Comparison of ENCODE assay signal across 29 mouse cellular contexts in the genomic region with DNA sequence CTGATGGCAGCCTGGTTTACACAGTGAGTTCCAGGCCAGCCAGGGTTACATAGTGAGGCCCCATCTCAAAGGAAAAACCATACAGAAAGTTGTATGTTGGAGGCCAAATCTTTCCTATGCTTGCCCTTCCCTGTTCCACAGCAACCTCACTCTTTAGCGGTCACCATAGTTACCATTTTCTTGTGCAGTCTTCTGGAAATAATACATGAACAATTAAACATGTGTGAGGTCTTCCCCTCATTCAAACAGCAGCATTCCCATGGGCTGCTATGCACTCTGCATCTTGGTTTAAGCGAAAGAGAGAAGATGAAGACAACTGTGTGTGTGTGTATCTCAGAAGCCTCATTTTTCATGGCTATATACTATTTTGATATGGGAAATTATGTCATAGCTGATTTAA. TPM values are rescaled to one million over a fixed set of nuclear protein-coding genes. Genes with fewer than 3 reads are reported as not detected.
A peak's percentile ranks its signal among the peaks of the same experiment; 100 is the strongest.
DNase-seq lines count a peak whose midpoint lies in the region; ATAC-seq lines count a peak whose summit lies in the region.
"Had no signal": no experiment of that assay in that cellular context is flagged by ENCODE, and none has a peak within 500 bp of the region (broad histone marks: within the 10 kb centered on the region; RNA-seq: fewer than 3 reads in every experiment).

No protein-coding gene starts in this region.

- DNase-seq in forebrain, embryonic 10.5 days (ENCODE audit: extremely low spot score, low spot score): no peak
- peak; percentile 47 for DNase-seq in hindbrain, embryonic 11.5 days (ENCODE audit: low spot score)
- peak; percentile 76 for DNase-seq in retina, postnatal 1 day
- DNase-seq in frontal cortex, postnatal 10 days (ENCODE audit: low spot score in 2 of 2): no peak
- DNase-seq: adrenal gland, adult 2 months; adrenal gland, postnatal 14 days; B cell, adult 2 months; cerebellum, adult 11-12 months; cerebellum, adult 8-10 months; cerebellum, postnatal 10 days; cerebellum, postnatal 36 days; forebrain, postnatal 0 days; gastrocnemius, postnatal 14 days; heart, adult 11 months; kidney, adult 18-20 months; kidney, adult 9 months had no signal

- H3K36me3 ChIP-seq in forebrain, embryonic 10.5 days (replicated peaks): peaks cover 10% of the 10 kb centered on the region
- no peaks in the 10 kb centered on the region for H3K36me3 ChIP-seq in forebrain, embryonic 12.5 days (replicated peaks)
- H3K36me3 ChIP-seq in hindbrain, embryonic 11.5 days (ENCODE audit: control insufficient read depth, insufficient read depth, low read length): no peaks in the 10 kb centered on the region
- no peaks in the 10 kb centered on the region for H3K36me3 ChIP-seq in hindbrain, embryonic 12.5 days
- H3K36me3 ChIP-seq: embryonic facial prominence, embryonic 12.5 days; embryonic facial prominence, embryonic 15.5 days had no signal

- no peak; the same call in 1 of the 2 replicates for ATAC-seq in forebrain, embryonic 12.5 days (ENCODE audit: low FRiP score)
- ATAC-seq in hindbrain, embryonic 11.5 days (ENCODE audit: low FRiP score): no peak
- ATAC-seq in hindbrain, embryonic 12.5 days (ENCODE audit: low FRiP score): no peak
- ATAC-seq: forebrain, postnatal 0 days; hindbrain, postnatal 0 days; inflammation-experienced regulatory T-cells, adult 6 months; intestine, embryonic 16.5 days had no signal

- H3K9ac ChIP-seq in forebrain, embryonic 12.5 days: no peak overlapping the region
- H3K9ac ChIP-seq in hindbrain, embryonic 11.5 days (ENCODE audit: low read depth, low read length): no peak overlapping the region
- H3K9ac ChIP-seq in hindbrain, embryonic 12.5 days: no peak overlapping the region
- H3K9ac ChIP-seq: embryonic facial prominence, embryonic 12.5 days; embryonic facial prominence, embryonic 15.5 days; forebrain, postnatal 0 days; hindbrain, embryonic 14.5 days had no signal

- no peak overlapping the region; the same call in 1 of the 2 replicates for H3K4me3 ChIP-seq in forebrain, embryonic 10.5 days
- H3K4me3 ChIP-seq in forebrain, embryonic 12.5 days (replicated peaks): no peak overlapping the region
- no peak overlapping the region for H3K4me3 ChIP-seq in hindbrain, embryonic 11.5 days (ENCODE audit: low read depth, low read length)
- no peak overlapping the region for H3K4me3 ChIP-seq in hindbrain, embryonic 12.5 days
- H3K4me3 ChIP-seq: embryonic facial prominence, embryonic 12.5 days; embryonic facial prominence, embryonic 15.5 days had no signal

- no peak overlapping the region for H3K4me2 ChIP-seq in forebrain, embryonic 12.5 days
- no peak overlapping the region for H3K4me2 ChIP-seq in hindbrain, embryonic 11.5 days (replicated peaks; ENCODE audit: low read depth, low read length)
- H3K4me2 ChIP-seq in hindbrain, embryonic 12.5 days (replicated peaks): no peak overlapping the region
- H3K4me2 ChIP-seq: embryonic facial prominence, embryonic 12.5 days; embryonic facial prominence, embryonic 15.5 days; heart, embryonic 11.5 days; hindbrain, embryonic 14.5 days had no signal

- H3K4me1 ChIP-seq in forebrain, embryonic 10.5 days: peaks cover 56% of the 10 kb centered on the region
- peaks cover 26% of the 10 kb centered on the region for H3K4me1 ChIP-seq in forebrain, embryonic 12.5 days
- peaks cover 6% of the 10 kb centered on the region for H3K4me1 ChIP-seq in hindbrain, embryonic 11.5 days (replicated peaks; ENCODE audit: control insufficient read depth, insufficient read depth, low read length)
- peaks cover 19% of the 10 kb centered on the region for H3K4me1 ChIP-seq in hindbrain, embryonic 12.5 days

- 51% methylated on average over 2 of the region's 2 CpGs for WGBS in forebrain, embryonic 10.5 days
- 28% methylated on average over 2 of the region's 2 CpGs for WGBS in forebrain, embryonic 12.5 days
- 50% methylated on average over 2 of the region's 2 CpGs for WGBS in hindbrain, embryonic 11.5 days
- 47% methylated on average over 2 of the region's 2 CpGs for WGBS in hindbrain, embryonic 12.5 days

- H3K27ac ChIP-seq in forebrain, embryonic 10.5 days: peak overlapping the region; percentile 58
- no peak overlapping the region for H3K27ac ChIP-seq in forebrain, embryonic 12.5 days
- H3K27ac ChIP-seq in hindbrain, embryonic 11.5 days (ENCODE audit: low read depth, low read length): no peak overlapping the region
- no peak overlapping the region for H3K27ac ChIP-seq in hindbrain, embryonic 12.5 days
- H3K27ac ChIP-seq: embryonic facial prominence, embryonic 12.5 days; embryonic facial prominence, embryonic 15.5 days; hindbrain, embryonic 14.5 days; hindbrain, postnatal 0 days had no signal

- H3K27me3 ChIP-seq in forebrain, embryonic 10.5 days (ENCODE audit: poor library complexity, severe bottlenecking): peaks cover 42% of the 10 kb centered on the region
- peaks cover 34% of the 10 kb centered on the region for H3K27me3 ChIP-seq in forebrain, embryonic 12.5 days
- H3K27me3 ChIP-seq in hindbrain, embryonic 11.5 days (ENCODE audit: control insufficient read depth, insufficient read depth, low read length): peaks cover 12% of the 10 kb centered on the region
- peaks cover 39% of the 10 kb centered on the region for H3K27me3 ChIP-seq in hindbrain, embryonic 12.5 days

- peaks cover 4% of the 10 kb centered on the region; the same call in 1 of the 2 replicates for H3K9me3 ChIP-seq in forebrain, embryonic 10.5 days
- no peaks in the 10 kb centered on the region for H3K9me3 ChIP-seq in forebrain, embryonic 12.5 days
- H3K9me3 ChIP-seq in hindbrain, embryonic 11.5 days (ENCODE audit: control insufficient read depth, low read length): no peaks in the 10 kb centered on the region
- no peaks in the 10 kb centered on the region for H3K9me3 ChIP-seq in hindbrain, embryonic 12.5 days (replicated peaks)
- H3K9me3 ChIP-seq: embryonic facial prominence, embryonic 12.5 days; embryonic facial prominence, embryonic 15.5 days had no signal

RNA-seq across cellular contexts. Expression of gene Doc2a, which starts 1.7 kb away (rescaled TPM):
- polyA plus RNA-seq in forebrain, embryonic 10.5 days (2016; fragmentation: Nextera tagmentation; extraction: Ambion mirVana): 9.8 and 10.1 TPM in 2 replicates
- polyA plus RNA-seq in forebrain, embryonic 12.5 days (2016; fragmentation: Nextera tagmentation; extraction: Ambion mirVana): 5.5 and 6.6 TPM in 2 replicates
- 3.4 and 3.7 TPM in 2 replicates for polyA plus RNA-seq in hindbrain, embryonic 11.5 days (2014; fragmentation: Nextera tagmentation; extraction: Ambion mirVana)
- 4.3 and 4.4 TPM in 2 replicates for polyA plus RNA-seq in hindbrain, embryonic 12.5 days (2016; fragmentation: Nextera tagmentation; extraction: Ambion mirVana)
- polyA plus RNA-seq: G1E; heart, postnatal 0 days; inflammation-experienced regulatory T-cells, adult 6 months had no signal

RNA-seq across cellular contexts. Expression of gene 4930451I11Rik, which starts 14.1 kb away (rescaled TPM):
- not detected in 2 replicates for polyA plus RNA-seq in forebrain, embryonic 10.5 days (2016; fragmentation: Nextera tagmentation; extraction: Ambion mirVana)
- polyA plus RNA-seq in forebrain, embryonic 12.5 days (2016; fragmentation: Nextera tagmentation; extraction: Ambion mirVana): not detected in 2 replicates
- not detected in 2 replicates for polyA plus RNA-seq in hindbrain, embryonic 11.5 days (2014; fragmentation: Nextera tagmentation; extraction: Ambion mirVana)
- not detected in 2 replicates for polyA plus RNA-seq in hindbrain, embryonic 12.5 days (2016; fragmentation: Nextera tagmentation; extraction: Ambion mirVana)
- polyA plus RNA-seq: adrenal gland, adult 2 months; embryonic facial prominence, embryonic 12.5 days; embryonic facial prominence, embryonic 15.5 days; forebrain, postnatal 0 days; frontal cortex, adult 2 months; G1E; heart, embryonic 11.5 days; heart, embryonic 14.5 days; heart, postnatal 0 days; inflammation-experienced regulatory T-cells, adult 6 months; intestine, embryonic 16.5 days had no signal

RNA-seq across cellular contexts. Expression of gene Hirip3, which starts 16.3 kb away (rescaled TPM):
- 57.4 and 65.2 TPM in 2 replicates for polyA plus RNA-seq in forebrain, embryonic 10.5 days (2016; fragmentation: Nextera tagmentation; extraction: Ambion mirVana)
- 53.3 TPM in 2 replicates for polyA plus RNA-seq in forebrain, embryonic 12.5 days (2016; fragmentation: Nextera tagmentation; extraction: Ambion mirVana)
- 22.0 and 25.2 TPM in 2 replicates for polyA plus RNA-seq in hindbrain, embryonic 11.5 days (2014; fragmentation: Nextera tagmentation; extraction: Ambion mirVana)
- polyA plus RNA-seq in hindbrain, embryonic 12.5 days (2016; fragmentation: Nextera tagmentation; extraction: Ambion mirVana): 30.5 and 35.4 TPM in 2 replicates

RNA-seq across cellular contexts. Expression of gene Ino80e, which starts 16.7 kb away (rescaled TPM):
- polyA plus RNA-seq in forebrain, embryonic 10.5 days (2016; fragmentation: Nextera tagmentation; extraction: Ambion mirVana): 110 and 117 TPM in 2 replicates
- 96.5 and 108 TPM in 2 replicates for polyA plus RNA-seq in forebrain, embryonic 12.5 days (2016; fragmentation: Nextera tagmentation; extraction: Ambion mirVana)
- 89.3 and 89.4 TPM in 2 replicates for polyA plus RNA-seq in hindbrain, embryonic 11.5 days (2014; fragmentation: Nextera tagmentation; extraction: Ambion mirVana)
- 89.0 and 92.6 TPM in 2 replicates for polyA plus RNA-seq in hindbrain, embryonic 12.5 days (2016; fragmentation: Nextera tagmentation; extraction: Ambion mirVana)

RNA-seq across cellular contexts. Expression of gene Taok2, which starts 39.0 kb away (rescaled TPM):
- polyA plus RNA-seq in forebrain, embryonic 10.5 days (2016; fragmentation: Nextera tagmentation; extraction: Ambion mirVana): 54.0 and 54.1 TPM in 2 replicates
- polyA plus RNA-seq in forebrain, embryonic 12.5 days (2016; fragmentation: Nextera tagmentation; extraction: Ambion mirVana): 60.9 and 65.4 TPM in 2 replicates
- 27.3 and 31.2 TPM in 2 replicates for polyA plus RNA-seq in hindbrain, embryonic 11.5 days (2014; fragmentation: Nextera tagmentation; extraction: Ambion mirVana)
- polyA plus RNA-seq in hindbrain, embryonic 12.5 days (2016; fragmentation: Nextera tagmentation; extraction: Ambion mirVana): 63.5 and 66.6 TPM in 2 replicates

Comparison
In these comparisons a context has a peak if more than half of its experiments do, and no peak if none do; other contexts are left out.
1. DNase-seq: peak in hindbrain, embryonic 11.5 days (single experiment) and retina, postnatal 1 day (single experiment); none in forebrain, embryonic 10.5 days (single experiment) and frontal cortex, postnatal 10 days (0 of 2).